Mouse (Mus musculus) neural tube, embryonic 14.5 days (tissue): Measurements from ENCODE around the gene Mms19. TPM values are rescaled to one million over a fixed set of nuclear protein-coding genes. Genes with fewer than 3 reads are reported as not detected.

Source experiments
- ATAC-seq: fragments of 200-750 bp; cut with Nextera tagmentation; 2 replicates; pipeline ENCODE4 v1.8.0; 2017; ENCODE audit warnings: low read depth, mild to moderate bottlenecking, moderate TSS enrichment, moderate library complexity
- H3K27ac ChIP-seq: fragments of 300-500 bp; sonication (generic); 2 replicates; pipeline ENCODE4 v1.5.1; 2014; ENCODE audit warnings: low read depth, mild to moderate bottlenecking, control low read depth, low read length, moderate library complexity, mixed read lengths
- H3K27me3 ChIP-seq: fragments of 300-500 bp; sonication (generic); 2 replicates; pipeline ENCODE4 v1.6.1; 2014; ENCODE audit warnings: low read length; ENCODE audit not compliant: control insufficient read depth, insufficient read depth
- H3K36me3 ChIP-seq: fragments of 300-500 bp; sonication (generic); 2 replicates; pipeline ENCODE4 v1.6.1; 2014; ENCODE audit warnings: low read length, mixed read lengths; ENCODE audit not compliant: control insufficient read depth, insufficient read depth
- H3K4me1 ChIP-seq: fragments of 300-500 bp; sonication (generic); 2 replicates; pipeline ENCODE4 v1.6.1; 2014; ENCODE audit warnings: low read length; ENCODE audit not compliant: control insufficient read depth, insufficient read depth
- H3K4me2 ChIP-seq: fragments of 300-500 bp; sonication (generic); 2 replicates; pipeline ENCODE4 v1.6.1; 2014; ENCODE audit warnings: mild to moderate bottlenecking, low read depth, low read length, control low read depth
- H3K4me3 ChIP-seq: fragments of 300-500 bp; sonication (generic); 2 replicates; pipeline ENCODE4 v1.5.1; 2014; ENCODE audit warnings: low read depth, low read length, control low read depth, mixed read lengths
- H3K9ac ChIP-seq: fragments of 300-500 bp; sonication (generic); replicated peaks from 2 replicates; pipeline ENCODE4 v1.6.1; 2014; ENCODE audit warnings: low read depth, mild to moderate bottlenecking, control low read depth, low read length, mixed read lengths
- H3K9me3 ChIP-seq: fragments of 300-500 bp; sonication (generic); 2 replicates; pipeline ENCODE4 v1.6.1; 2016; ENCODE audit warnings: low read length; ENCODE audit not compliant: control insufficient read depth
- WGBS: fragments of 180-500 bp; shearing (Covaris S2); extraction: QIAGEN DNeasy Blood & Tissue Kit; methylation state at CpG from one replicate; pipeline ENCODE4 v1.1.7; 2014; 5-methylcytosine and 5-hydroxymethylcytosine counted together
- polyA plus RNA-seq: library from polyadenylated mRNA; unstranded; fragments of >200 nt; fragmentation: Nextera tagmentation; extraction: Ambion mirVana; gene quantifications from 2 replicates; pipeline ENCODE4 v1.2.1, GENCODE M21; 2014

The Mms19 gene
- polyA plus RNA-seq, 1 experiment from 2014 or later: 33.7 TPM

DNA sequence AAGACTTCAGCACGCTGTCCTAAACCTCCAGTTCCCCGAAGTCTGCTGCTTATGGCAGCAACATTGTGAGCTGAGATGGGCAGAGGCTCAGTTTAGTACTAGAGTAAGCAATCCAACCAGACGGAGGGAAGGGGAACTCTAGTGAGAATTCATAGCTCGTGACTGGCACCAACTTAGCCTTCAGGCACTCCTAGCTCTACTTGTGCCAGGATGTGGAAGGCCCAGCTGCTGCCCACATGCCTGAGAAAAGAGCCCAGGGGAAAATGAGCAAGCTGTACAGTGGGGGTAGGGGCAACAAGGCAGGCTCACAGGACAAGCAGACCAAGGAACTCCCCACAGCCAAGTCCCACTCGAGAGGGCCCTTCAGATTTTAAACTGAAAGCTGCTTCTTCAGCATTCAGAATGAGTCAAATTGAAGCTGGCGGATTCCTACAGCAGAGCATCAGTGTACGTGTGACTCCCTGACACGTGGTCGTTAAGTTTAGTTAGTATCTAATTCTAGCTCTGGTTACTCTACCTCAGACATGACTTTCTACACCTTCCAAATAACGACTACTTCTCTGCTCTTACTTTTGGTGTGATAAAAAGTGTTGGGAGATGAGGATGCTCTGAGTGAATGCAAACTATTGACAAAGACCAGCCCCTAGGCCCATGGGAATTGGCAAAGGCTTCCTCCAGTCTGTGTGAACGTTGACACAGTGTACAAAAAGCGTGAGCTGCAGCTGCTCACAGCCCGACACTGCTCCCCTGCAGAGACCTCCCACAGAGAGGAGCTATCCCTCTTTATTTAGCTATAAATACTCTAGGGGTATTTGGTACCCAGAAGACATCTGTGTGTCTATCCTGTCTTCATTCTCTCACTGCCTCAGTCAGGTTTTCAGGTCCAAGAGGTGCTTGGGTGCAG is 6.8 kb downstream of the Mms19 start:
- Histone ChIP-seq H3K36me3 (no peaks in the 10 kb centered on the region; the same call in 1 of the 2 replicates), H3K4me3 (no peak overlapping the region), H3K4me2 (no peak overlapping the region), H3K27ac (peak overlapping the region; percentile 39), H3K9me3 (no peaks in the 10 kb centered on the region), H3K9ac (no peak overlapping the region), H3K27me3 (no peaks in the 10 kb centered on the region), H3K4me1 (peaks cover 16% of the 10 kb centered on the region)
- ATAC-seq: peak; percentile 58; the same call in 1 of the 2 replicates
- 47% methylated on average over 13 of the region's 13 CpGs for WGBS

DNA sequence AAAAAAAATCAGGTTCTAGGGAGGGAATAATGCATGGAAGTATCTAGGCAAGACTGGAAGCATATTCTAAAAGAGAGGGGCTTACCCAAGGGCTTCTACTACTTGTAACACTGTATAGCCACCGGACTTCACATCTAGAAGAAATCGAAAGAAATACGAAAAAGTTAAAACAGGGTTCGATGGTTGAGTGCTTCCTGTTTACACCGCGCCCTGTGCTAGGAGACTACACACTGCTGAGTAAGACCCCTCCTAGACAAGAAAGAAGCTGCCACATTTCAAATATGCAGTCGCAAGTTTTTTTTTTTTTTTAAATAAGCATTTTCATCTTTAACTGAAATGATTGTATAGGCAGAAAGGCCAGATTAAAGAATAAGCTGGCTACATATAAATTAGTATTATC is 11.3 kb downstream of the Mms19 start:
- Histone ChIP-seq H3K9ac (no peak overlapping the region), H3K27ac (no peak overlapping the region), H3K4me1 (peaks cover 11% of the 10 kb centered on the region), H3K9me3 (no peaks in the 10 kb centered on the region), H3K36me3 (peaks cover 21% of the 10 kb centered on the region), H3K4me2 (no peak overlapping the region), H3K27me3 (no peaks in the 10 kb centered on the region), H3K4me3 (no peak overlapping the region)
- ATAC-seq: no peak
- WGBS: 97% methylated on average over 7 of the region's 7 CpGs

DNA sequence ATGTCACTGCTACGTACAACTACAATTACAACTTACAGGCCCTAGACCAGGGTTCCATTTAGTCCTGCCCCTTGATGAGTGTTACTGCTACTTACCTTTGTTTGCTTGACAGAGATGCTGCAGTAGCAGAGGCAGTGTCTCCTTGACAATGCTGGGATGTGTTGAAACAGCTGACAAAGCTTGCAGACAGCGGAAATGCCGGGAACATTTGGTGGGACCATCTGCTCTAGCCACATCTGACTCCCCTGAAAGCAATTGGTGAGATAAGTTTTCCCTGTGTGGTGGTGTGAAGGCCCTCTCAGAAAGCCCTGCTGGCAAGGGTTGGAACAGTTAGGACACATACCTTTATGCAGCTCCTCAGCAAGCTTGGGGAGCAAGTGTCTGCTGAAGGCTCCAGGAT is 27.4 kb downstream of the Mms19 start:
- no peak for ATAC-seq
- whole genome bisulfite sequencing: 91% methylated on average over 3 of the region's 3 CpGs
- Histone ChIP-seq H3K9ac (no peak overlapping the region), H3K4me2 (no peak overlapping the region), H3K36me3 (peaks cover 83% of the 10 kb centered on the region), H3K27me3 (no peaks in the 10 kb centered on the region), H3K27ac (no peak overlapping the region), H3K9me3 (no peaks in the 10 kb centered on the region), H3K4me1 (no peaks in the 10 kb centered on the region), H3K4me3 (no peak overlapping the region)

DNA sequence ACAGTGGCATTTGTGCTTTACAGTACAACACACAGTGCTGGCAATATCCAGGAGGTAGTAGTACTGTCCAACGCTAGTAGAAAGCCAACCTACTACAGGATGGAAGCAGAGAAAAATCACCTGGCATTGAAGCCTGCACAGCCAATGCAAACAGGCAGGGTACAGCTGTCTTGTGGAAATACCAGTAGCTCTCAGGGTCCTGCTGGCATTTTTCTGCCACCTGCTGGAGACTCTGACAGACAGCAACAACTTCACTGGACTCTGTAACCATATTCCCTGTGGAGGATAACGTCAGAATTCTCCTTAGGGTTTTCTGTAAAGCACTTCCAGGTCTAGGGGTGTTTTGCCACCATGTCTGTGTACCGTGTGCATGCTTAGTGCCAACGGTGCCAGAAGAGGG is 28.7 kb downstream of the Mms19 start:
- Histone ChIP-seq H3K27me3 (no peaks in the 10 kb centered on the region), H3K36me3 (peaks cover 85% of the 10 kb centered on the region), H3K27ac (no peak overlapping the region), H3K4me2 (no peak overlapping the region), H3K9me3 (no peaks in the 10 kb centered on the region), H3K4me1 (no peaks in the 10 kb centered on the region), H3K9ac (no peak overlapping the region), H3K4me3 (no peak overlapping the region)
- no peak for ATAC-seq
- 85% methylated on average over 4 of the region's 4 CpGs for WGBS

DNA sequence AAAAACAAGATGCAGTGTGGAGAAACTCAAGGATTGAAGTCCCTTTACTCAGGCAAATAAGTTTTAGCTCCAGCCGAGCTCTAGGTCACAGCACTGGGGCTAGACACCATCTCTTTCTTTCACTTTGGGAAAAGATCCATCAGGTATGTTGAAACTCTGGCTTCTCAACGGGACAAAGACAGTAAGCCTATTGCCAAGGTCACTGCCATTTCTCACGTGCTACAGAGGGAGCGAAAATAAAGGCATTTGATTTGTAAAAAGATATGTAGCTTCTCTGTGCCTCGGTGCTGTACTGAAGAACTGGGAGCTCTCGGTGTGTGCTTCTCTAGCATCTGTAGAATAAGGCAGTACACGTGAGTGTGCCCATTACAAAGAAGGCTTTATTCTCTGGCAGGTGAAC is 37.1 kb downstream of the Mms19 start:
- no peaks in the 10 kb centered on the region for H3K9me3 ChIP-seq
- H3K27me3 ChIP-seq: no peaks in the 10 kb centered on the region
- no peak overlapping the region for H3K27ac ChIP-seq
- no peak overlapping the region for H3K4me2 ChIP-seq
- peaks cover 63% of the 10 kb centered on the region for H3K36me3 ChIP-seq
- no peak overlapping the region for H3K9ac ChIP-seq
- no peaks in the 10 kb centered on the region for H3K4me1 ChIP-seq
- WGBS: 94% methylated on average over 7 of the region's 7 CpGs
- ATAC-seq: no peak
- no peak overlapping the region for H3K4me3 ChIP-seq

DNA sequence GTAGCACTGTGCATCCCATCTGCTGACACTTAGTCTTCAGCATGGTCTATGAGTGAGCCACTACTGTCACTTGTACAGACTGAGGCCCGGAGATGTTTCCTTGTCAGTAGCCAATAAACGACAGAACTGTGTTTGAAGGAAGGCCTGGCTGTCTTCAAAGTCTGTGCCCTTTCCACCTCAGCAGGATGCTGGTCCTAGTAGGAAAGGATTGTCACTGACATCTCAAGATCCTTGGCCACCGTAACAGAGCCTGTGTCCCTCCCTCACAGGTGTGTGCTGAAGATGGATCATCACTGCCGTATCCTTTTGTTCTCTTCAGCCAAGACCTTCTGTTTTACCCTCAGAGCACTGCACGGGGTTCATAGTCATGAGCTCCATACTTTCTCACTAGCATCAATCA is 42.4 kb downstream of the Mms19 start:
- Histone ChIP-seq H3K4me2 (no peak overlapping the region), H3K27ac (no peak overlapping the region), H3K4me1 (peaks cover 10% of the 10 kb centered on the region), H3K27me3 (no peaks in the 10 kb centered on the region), H3K4me3 (no peak overlapping the region), H3K36me3 (peaks cover 39% of the 10 kb centered on the region), H3K9me3 (no peaks in the 10 kb centered on the region), H3K9ac (no peak overlapping the region)
- ATAC-seq: no peak
- 89% methylated on average over 5 of the region's 5 CpGs for WGBS

DNA sequence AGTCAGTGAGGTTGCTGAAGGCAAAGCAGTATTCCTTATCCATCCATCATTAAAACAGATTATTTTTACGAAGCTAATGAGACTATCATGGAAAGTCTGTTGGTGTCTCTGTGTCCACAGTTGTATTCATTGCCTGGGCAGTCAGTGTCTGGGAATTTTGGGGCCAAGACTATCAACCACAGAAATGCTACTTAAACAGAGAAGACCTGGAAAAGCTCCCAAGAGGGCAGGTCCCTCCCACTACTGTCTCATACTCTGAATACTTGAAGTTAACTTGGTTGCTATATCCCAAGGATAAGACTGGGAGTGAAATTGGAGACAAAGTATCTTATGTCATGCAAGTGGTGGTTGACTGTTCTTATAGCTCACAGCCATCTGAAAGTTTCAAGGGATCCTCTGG is 45.0 kb downstream of the Mms19 start:
- ATAC-seq: no peak
- Histone ChIP-seq H3K9me3 (no peaks in the 10 kb centered on the region), H3K4me1 (peaks cover 15% of the 10 kb centered on the region), H3K36me3 (peaks cover 20% of the 10 kb centered on the region), H3K4me2 (no peak overlapping the region), H3K4me3 (no peak overlapping the region), H3K9ac (no peak overlapping the region), H3K27me3 (no peaks in the 10 kb centered on the region), H3K27ac (no peak overlapping the region)
- 89% methylated on average over 1 of the region's 1 CpGs for WGBS

DNA sequence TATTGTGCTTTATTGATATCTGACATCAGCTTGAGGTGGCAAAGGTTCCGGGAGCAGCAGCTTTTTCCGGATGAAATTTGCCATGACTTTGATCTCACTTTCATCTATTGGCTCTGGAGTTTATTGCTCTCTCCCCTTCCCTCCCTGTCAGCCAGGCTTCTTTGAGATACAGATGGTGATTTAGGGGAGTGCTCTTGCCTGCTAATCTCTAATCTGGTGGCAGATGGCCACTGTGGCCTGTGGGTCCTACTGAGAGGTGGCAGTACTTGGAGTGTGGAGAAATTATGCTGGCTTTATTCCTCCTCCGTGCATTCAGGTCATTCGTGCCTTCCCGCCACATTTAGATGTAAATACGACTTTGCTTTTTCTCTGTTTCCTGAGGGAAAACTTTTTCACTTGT is 46.8 kb downstream of the Mms19 start:
- peak overlapping the region; percentile 74 for H3K4me3 ChIP-seq
- no peaks in the 10 kb centered on the region for H3K27me3 ChIP-seq
- H3K9me3 ChIP-seq: no peaks in the 10 kb centered on the region
- H3K27ac ChIP-seq: no peak overlapping the region
- 5% methylated on average over 6 of the region's 6 CpGs for WGBS
- H3K36me3 ChIP-seq: peaks cover 22% of the 10 kb centered on the region
- no peak for ATAC-seq
- peak overlapping the region; percentile 66 for H3K4me2 ChIP-seq
- peak overlapping the region; percentile 75 for H3K9ac ChIP-seq
- peaks cover 15% of the 10 kb centered on the region for H3K4me1 ChIP-seq

DNA sequence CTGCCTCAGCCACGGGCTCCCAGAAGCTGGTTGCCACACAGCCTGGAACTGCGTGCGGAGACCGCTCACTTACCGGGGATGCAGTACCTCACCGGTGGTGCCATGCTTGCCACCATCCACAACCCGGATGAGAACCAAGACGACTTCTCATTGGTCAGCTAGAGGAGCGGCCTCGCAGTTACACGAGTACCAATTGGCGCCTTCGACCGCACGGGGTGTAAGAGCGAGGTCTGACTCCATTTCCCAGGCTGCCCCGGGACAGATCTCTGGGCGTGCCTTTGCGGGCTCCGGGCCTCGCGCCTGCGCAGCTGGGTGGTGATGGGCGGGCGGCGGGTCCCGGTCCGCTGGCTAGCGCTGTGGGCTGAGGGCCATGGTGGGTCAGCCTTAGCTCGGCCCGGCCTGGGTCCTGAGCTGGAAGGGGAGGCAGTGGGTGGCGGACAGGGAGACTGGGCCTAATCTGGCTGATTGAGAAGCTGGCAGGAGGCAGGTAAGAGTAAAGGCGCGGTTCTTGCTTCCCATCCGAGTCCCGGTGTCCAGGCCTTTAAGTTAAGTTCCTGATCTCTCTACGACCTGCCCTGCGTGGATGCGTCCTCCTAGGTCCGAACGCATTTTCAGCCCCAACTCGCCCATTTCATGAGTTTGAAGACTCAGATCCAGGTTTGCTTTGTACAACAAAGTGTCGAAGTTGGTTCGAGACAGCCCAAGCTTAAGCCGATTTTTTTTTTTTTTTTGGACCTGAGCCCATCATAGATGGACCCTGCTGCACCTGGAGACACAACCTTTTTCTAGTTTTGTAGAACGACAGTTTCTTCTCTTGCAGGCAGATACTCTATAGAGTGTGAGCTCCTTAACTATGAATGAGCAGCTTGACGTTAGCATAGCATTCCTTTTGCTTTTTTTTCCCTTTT is 47.5 kb downstream of the Mms19 start, which contains the start of the genes Exosc1 and Zdhhc16:
Gene Exosc1, minus strand, starts transcription at position 245 of the 908 bp plus-strand sequence.
Gene Zdhhc16, plus strand, starts transcription at position 302 of the 908 bp plus-strand sequence.
- peak; percentile 100 for ATAC-seq
- H3K27me3 ChIP-seq: no peaks in the 10 kb centered on the region
- H3K36me3 ChIP-seq: peaks cover 19% of the 10 kb centered on the region
- H3K9ac ChIP-seq: peak within 1 kb of the TSS; percentile 75
- under 1% methylated on average over 47 of the region's 47 CpGs for WGBS
- no peaks in the 10 kb centered on the region for H3K9me3 ChIP-seq
- peak within 1 kb of the TSS; percentile 55 for H3K27ac ChIP-seq
- peak within 1 kb of the TSS; percentile 74 for H3K4me3 ChIP-seq
- H3K4me1 ChIP-seq: peaks cover 15% of the 10 kb centered on the region
- H3K4me2 ChIP-seq: peak within 1 kb of the TSS; percentile 85
